Mouse (Mus musculus) lung, embryonic 16.5 days (tissue): ENCODE data around the gene Ccl28. TPM values are rescaled to one million over a fixed set of nuclear protein-coding genes. Genes with fewer than 3 reads are reported as not detected.
"Not testable (repeated sequence)": the region's sequence is repeated elsewhere in the genome, so short reads cannot be mapped to it uniquely, and the experiment has no call there.

ENCODE experiments used
- ATAC-seq: fragments of 200-750 bp; cut with Nextera tagmentation; 2 replicates; pipeline ENCODE4 v1.8.0; 2017; ENCODE audit warnings: low read depth, mild to moderate bottlenecking, moderate library complexity
- H3K27ac ChIP-seq: fragments of 300-500 bp; sonication (generic); 2 replicates; pipeline ENCODE4 v1.5.1; 2014; ENCODE audit warnings: mild to moderate bottlenecking, control low read depth, low read length
- H3K27me3 ChIP-seq: fragments of 300-500 bp; sonication (generic); 2 replicates; pipeline ENCODE4 v1.6.1; 2014; ENCODE audit warnings: low read depth, low read length, mixed read lengths; ENCODE audit not compliant: control insufficient read depth, insufficient read depth
- H3K36me3 ChIP-seq: fragments of 300-500 bp; sonication (generic); 2 replicates; pipeline ENCODE4 v1.6.1; 2014; ENCODE audit warnings: low read length; ENCODE audit not compliant: control insufficient read depth, insufficient read depth
- H3K4me1 ChIP-seq: fragments of 300-500 bp; sonication (generic); replicated peaks from 2 replicates; pipeline ENCODE4 v1.6.1; 2014; ENCODE audit warnings: low read length, mixed read lengths; ENCODE audit not compliant: control insufficient read depth, insufficient read depth
- H3K4me2 ChIP-seq: fragments of 300-500 bp; sonication (generic); 2 replicates; pipeline ENCODE4 v1.6.1; 2014; ENCODE audit warnings: low read depth, low read length, control low read depth
- H3K4me3 ChIP-seq: fragments of 300-500 bp; sonication (generic); 2 replicates; pipeline ENCODE4 v1.5.1; 2014; ENCODE audit warnings: mild to moderate bottlenecking, low read length, control low read depth
- H3K9ac ChIP-seq: fragments of 300-500 bp; sonication (generic); 2 replicates; pipeline ENCODE4 v1.6.1; 2014; ENCODE audit warnings: low read length, control low read depth
- H3K9me3 ChIP-seq: fragments of 300-500 bp; sonication (generic); 2 replicates; pipeline ENCODE4 v1.6.1; 2016; ENCODE audit warnings: low read length; ENCODE audit not compliant: control insufficient read depth
- WGBS: fragments of 180-500 bp; shearing (Covaris S2); extraction: QIAGEN DNeasy Blood & Tissue Kit; methylation state at CpG from one replicate; pipeline ENCODE4 v1.1.7; 2014; 5-methylcytosine and 5-hydroxymethylcytosine counted together
- polyA plus RNA-seq: library from polyadenylated mRNA; unstranded; fragments of >200 nt; fragmentation: Nextera tagmentation; extraction: Ambion mirVana; gene quantifications from 2 replicates; pipeline ENCODE4 v1.2.1, GENCODE M21; 2015

The Ccl28 gene
- polyA plus RNA-seq, 1 experiment from 2014 or later = 0.06 TPM

GRCm38 (mm10) chr13:119618841-119619240 lies 4.8 kb upstream of the Ccl28 start:
- Histone ChIP-seq H3K36me3 (no peaks in the 10 kb centered on the region), H3K9me3 (no peaks in the 10 kb centered on the region), H3K27me3 (no peaks in the 10 kb centered on the region), H3K27ac (no peak overlapping the region), H3K4me1 (no peaks in the 10 kb centered on the region), H3K9ac (no peak overlapping the region), H3K4me3 (no peak overlapping the region), H3K4me2 (no peak overlapping the region)
- WGBS = 90% methylated on average over 3 of the region's 3 CpGs
- no peak for ATAC-seq

GRCm38 (mm10) chr13:119619735-119620134 lies 3.9 kb upstream of the Ccl28 start:
- no peaks in the 10 kb centered on the region for H3K27me3 ChIP-seq
- no peaks in the 10 kb centered on the region for H3K36me3 ChIP-seq
- no peaks in the 10 kb centered on the region for H3K4me1 ChIP-seq
- H3K4me2 ChIP-seq = no peak overlapping the region
- no peak overlapping the region for H3K27ac ChIP-seq
- no peak for ATAC-seq
- no peak overlapping the region for H3K9ac ChIP-seq
- WGBS = 77% methylated on average over 3 of the region's 3 CpGs
- H3K4me3 ChIP-seq = no peak overlapping the region
- no peaks in the 10 kb centered on the region for H3K9me3 ChIP-seq

- not testable (repeated sequence) for H3K27me3 ChIP-seq, H3K4me3 ChIP-seq, H3K4me1 ChIP-seq, H3K9ac ChIP-seq, H3K36me3 ChIP-seq, H3K27ac ChIP-seq, ATAC-seq, H3K4me2 ChIP-seq, H3K9me3 ChIP-seq
- WGBS = 78% methylated on average over 5 of the region's 5 CpGs
Observed at GRCm38 (mm10) chr13:119625952-119626351, 2.3 kb downstream of the Ccl28 start.

- Histone ChIP-seq H3K27me3 (no peaks in the 10 kb centered on the region), H3K9me3 (no peaks in the 10 kb centered on the region), H3K9ac (peak overlapping the region; percentile 54), H3K4me3 (peak overlapping the region; percentile 57), H3K4me1 (no peaks in the 10 kb centered on the region), H3K27ac (no peak overlapping the region), H3K4me2 (peak overlapping the region; percentile 70), H3K36me3 (no peaks in the 10 kb centered on the region)
- peak; percentile 98 for ATAC-seq
- 6% methylated on average over 27 of the region's 33 CpGs for WGBS
Observed at GRCm38 (mm10) chr13:119631482-119632155, 8.0 kb downstream of the Ccl28 start.

DNA sequence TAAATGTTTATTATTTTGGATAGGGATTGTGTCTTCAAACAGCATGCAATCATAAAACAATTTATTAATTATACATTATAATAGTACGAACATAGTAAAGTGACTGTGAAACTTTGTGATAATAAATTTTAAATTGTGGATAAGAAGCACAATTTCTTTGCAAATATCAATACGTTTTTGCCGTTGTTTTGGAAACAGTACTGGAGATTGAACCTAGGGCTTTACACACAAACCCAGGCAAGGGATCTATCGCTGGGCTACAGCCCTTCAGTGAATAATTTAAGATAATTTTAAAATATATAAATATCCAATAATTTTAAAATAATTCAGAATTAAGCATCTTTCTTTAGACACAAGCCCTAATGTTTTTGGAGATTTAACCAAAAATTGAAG lies 8.5 kb downstream of the Ccl28 start:
- Histone ChIP-seq H3K36me3 (no peaks in the 10 kb centered on the region), H3K9me3 (no peaks in the 10 kb centered on the region), H3K4me2 (peak overlapping the region; percentile 70), H3K4me3 (peak overlapping the region; percentile 57), H3K9ac (no peak overlapping the region), H3K27ac (no peak overlapping the region), H3K4me1 (no peaks in the 10 kb centered on the region), H3K27me3 (no peaks in the 10 kb centered on the region)
- 86% methylated on average over 4 of the region's 4 CpGs for WGBS
- ATAC-seq = no peak

DNA sequence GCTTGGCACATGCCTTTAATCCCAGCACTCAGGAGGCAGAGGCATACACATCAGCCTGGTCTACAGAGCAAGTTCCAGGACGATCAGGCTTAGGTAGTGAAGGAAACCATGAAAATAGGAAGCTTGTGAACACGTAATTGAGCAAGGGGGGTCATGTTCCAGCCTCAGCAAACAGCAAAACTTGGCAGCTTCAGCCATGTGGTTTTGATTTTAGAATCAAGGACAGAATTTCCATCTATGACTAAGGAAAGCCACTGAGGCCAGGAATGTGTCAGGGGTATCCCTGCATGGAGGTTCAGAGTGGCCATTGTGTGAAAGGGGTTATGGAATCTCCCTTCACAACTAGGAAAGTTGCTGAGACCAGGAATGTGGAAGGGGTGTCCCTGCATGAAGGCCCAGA lies 11.9 kb downstream of the Ccl28 start:
- H3K27ac ChIP-seq = no peak overlapping the region
- ATAC-seq = no peak
- 42% methylated on average over 2 of the region's 2 CpGs for WGBS
- H3K4me1 ChIP-seq = no peaks in the 10 kb centered on the region
- no peak overlapping the region for H3K9ac ChIP-seq
- no peaks in the 10 kb centered on the region; the same call in 1 of the 2 replicates for H3K27me3 ChIP-seq
- no peaks in the 10 kb centered on the region for H3K9me3 ChIP-seq
- no peak overlapping the region for H3K4me3 ChIP-seq
- H3K36me3 ChIP-seq = no peaks in the 10 kb centered on the region
- no peak overlapping the region for H3K4me2 ChIP-seq

- Histone ChIP-seq H3K36me3 (no peaks in the 10 kb centered on the region), H3K27me3 (no peaks in the 10 kb centered on the region; the same call in 1 of the 2 replicates), H3K4me2 (no peak overlapping the region), H3K9me3 (no peaks in the 10 kb centered on the region), H3K9ac (no peak overlapping the region), H3K27ac (no peak overlapping the region), H3K4me3 (no peak overlapping the region), H3K4me1 (no peaks in the 10 kb centered on the region)
- no peak for ATAC-seq
- 70% methylated on average over 4 of the region's 4 CpGs for WGBS
Observed at GRCm38 (mm10) chr13:119637837-119638236, 14.2 kb downstream of the Ccl28 start.

DNA sequence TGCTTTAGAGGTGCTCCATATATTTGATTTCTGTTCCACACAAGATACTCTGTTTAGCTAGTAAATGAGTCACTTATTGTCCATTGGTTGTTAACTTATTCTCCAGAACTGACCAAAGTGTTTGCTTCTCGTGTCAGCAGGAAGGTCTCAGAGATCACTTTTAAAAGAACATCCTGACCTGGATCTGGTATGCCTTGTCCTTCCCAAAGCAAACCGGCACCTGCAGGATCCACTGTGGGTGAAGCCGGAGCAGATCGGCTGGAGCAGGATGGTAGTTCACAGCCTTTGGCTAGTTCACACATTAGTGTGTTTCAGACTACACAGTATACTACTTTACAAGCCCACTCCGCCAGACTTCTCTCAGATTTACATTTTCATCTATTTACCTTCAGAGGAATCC lies 14.8 kb downstream of the Ccl28 start:
- no peaks in the 10 kb centered on the region for H3K36me3 ChIP-seq
- no peaks in the 10 kb centered on the region for H3K9me3 ChIP-seq
- H3K27ac ChIP-seq = no peak overlapping the region
- no peak overlapping the region for H3K4me3 ChIP-seq
- no peak for ATAC-seq
- no peaks in the 10 kb centered on the region for H3K4me1 ChIP-seq
- H3K27me3 ChIP-seq = no peaks in the 10 kb centered on the region; the same call in 1 of the 2 replicates
- no peak overlapping the region for H3K9ac ChIP-seq
- WGBS = 77% methylated on average over 5 of the region's 5 CpGs
- H3K4me2 ChIP-seq = no peak overlapping the region

- WGBS = 80% methylated on average over 5 of the region's 5 CpGs
- no peaks in the 10 kb centered on the region; the same call in 1 of the 2 replicates for H3K27me3 ChIP-seq
- no peak overlapping the region for H3K9ac ChIP-seq
- H3K36me3 ChIP-seq = no peaks in the 10 kb centered on the region
- no peak overlapping the region for H3K27ac ChIP-seq
- H3K4me2 ChIP-seq = no peak overlapping the region
- no peak for ATAC-seq
- H3K4me1 ChIP-seq = no peaks in the 10 kb centered on the region
- H3K4me3 ChIP-seq = no peak overlapping the region
- no peaks in the 10 kb centered on the region for H3K9me3 ChIP-seq
Observed at GRCm38 (mm10) chr13:119639302-119639701, 15.7 kb downstream of the Ccl28 start.
